8 mouse cellular contexts compared by ENCODE assay signal in the genomic region with DNA sequence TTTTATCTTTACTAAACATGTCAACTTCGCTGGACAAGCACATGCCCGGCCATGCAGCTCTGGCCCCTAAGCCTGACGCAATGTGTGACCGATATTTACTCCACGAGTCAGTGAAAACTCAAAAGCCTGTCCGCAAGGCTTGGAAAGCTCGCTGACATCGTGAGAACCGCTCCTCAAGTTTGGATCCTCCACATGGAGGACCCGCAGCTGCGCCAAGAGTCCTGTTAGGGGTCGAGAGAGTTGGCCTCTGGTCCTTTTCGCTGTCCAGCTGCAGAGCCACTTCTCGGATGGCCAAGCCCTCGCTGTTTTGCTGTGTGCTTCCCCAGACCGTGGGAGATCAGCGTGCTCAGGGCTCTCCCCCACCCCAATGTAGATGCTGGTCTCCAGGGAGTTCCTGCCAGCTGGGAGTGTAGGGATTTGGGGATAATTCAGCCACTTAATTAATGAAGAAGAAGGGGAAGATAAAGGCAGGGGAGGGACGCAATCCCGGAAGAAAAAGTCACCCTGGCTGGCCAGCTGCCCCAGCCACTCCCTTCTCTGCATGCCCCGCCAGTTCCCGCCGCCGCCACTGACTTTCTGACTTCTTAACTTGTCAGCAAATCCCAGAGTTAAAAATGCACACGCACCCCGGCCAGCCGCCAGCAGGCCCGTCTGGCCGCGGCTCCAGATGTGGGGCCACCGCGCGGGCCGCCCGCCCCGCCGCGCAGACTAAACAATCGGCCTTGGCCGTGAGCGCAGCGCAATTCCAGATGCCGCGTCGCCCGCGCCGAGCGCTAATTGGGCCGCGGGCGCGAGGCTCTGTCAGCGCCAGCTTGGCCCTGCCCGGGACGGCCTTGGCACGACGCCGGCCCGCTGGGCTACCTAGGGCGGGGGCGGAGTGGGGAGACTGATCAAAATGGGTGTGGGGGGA. TPM values are rescaled to one million over a fixed set of nuclear protein-coding genes. Genes with fewer than 3 reads are reported as not detected.
DNase-seq lines count a peak whose midpoint lies in the region; ATAC-seq and TF ChIP-seq lines count a peak whose summit lies in the region.

No protein-coding gene starts in this region.

- H3K4me1 ChIP-seq in embryonic facial prominence, embryonic 13.5 days, result peaks cover 42% of the 10 kb centered on the region
- peaks cover 39% of the 10 kb centered on the region for H3K4me1 ChIP-seq in heart, embryonic 12.5 days (replicated peaks)
- H3K4me1 ChIP-seq in kidney, embryonic 14.5 days (ENCODE audit: control insufficient read depth, insufficient read depth, low read length), result peaks cover 25% of the 10 kb centered on the region
- H3K4me1 ChIP-seq in liver, postnatal 0 days (ENCODE audit: insufficient read depth), result peaks cover 15% of the 10 kb centered on the region
- H3K4me1 ChIP-seq in neural tube, embryonic 15.5 days, result peaks cover 35% of the 10 kb centered on the region

- H3K9ac ChIP-seq in embryonic facial prominence, embryonic 13.5 days, result peak overlapping the region; percentile 61
- H3K9ac ChIP-seq in heart, embryonic 12.5 days, result peak overlapping the region; percentile 67
- H3K9ac ChIP-seq in kidney, embryonic 14.5 days (ENCODE audit: low read depth, low read length), result peak overlapping the region; percentile 19; the same call in 1 of the 2 replicates
- peak overlapping the region; percentile 8; the same call in 1 of the 2 replicates for H3K9ac ChIP-seq in liver, postnatal 0 days (replicated peaks)
- H3K9ac ChIP-seq in neural tube, embryonic 15.5 days (replicated peaks), result 0 out of 2 replicates have a peak overlapping the region, but pooled peaks have one; percentile 12

- H3K27ac ChIP-seq in embryonic facial prominence, embryonic 13.5 days, result peak overlapping the region; percentile 91
- peak overlapping the region; percentile 85 for H3K27ac ChIP-seq in heart, embryonic 12.5 days (ENCODE audit: poor library complexity, severe bottlenecking)
- H3K27ac ChIP-seq in kidney, embryonic 14.5 days (ENCODE audit: low read depth, low read length), result peak overlapping the region; percentile 68; the same call in 1 of the 2 replicates
- H3K27ac ChIP-seq in liver, postnatal 0 days (ENCODE audit: low read depth), result peak overlapping the region; percentile 89
- no peak overlapping the region for H3K27ac ChIP-seq in neural tube, embryonic 15.5 days (replicated peaks)

- no peaks in the 10 kb centered on the region for H3K36me3 ChIP-seq in embryonic facial prominence, embryonic 13.5 days
- no peaks in the 10 kb centered on the region for H3K36me3 ChIP-seq in heart, embryonic 12.5 days
- no peaks in the 10 kb centered on the region for H3K36me3 ChIP-seq in kidney, embryonic 14.5 days (ENCODE audit: control insufficient read depth, insufficient read depth, low read length)
- no peaks in the 10 kb centered on the region for H3K36me3 ChIP-seq in liver, postnatal 0 days (replicated peaks; ENCODE audit: insufficient read depth, low read length)
- H3K36me3 ChIP-seq in neural tube, embryonic 15.5 days, result no peaks in the 10 kb centered on the region

- TF ChIP-seq CTCF in liver, postnatal 0 days (IDR thresholded peaks at IDR 0.05; ENCODE audit: low read depth), result no peak

- TF ChIP-seq EP300 in liver, postnatal 0 days (IDR thresholded peaks at IDR 0.05; ENCODE audit: low read depth), result no peak

- ATAC-seq in embryonic facial prominence, embryonic 13.5 days (ENCODE audit: insufficient number of reproducible peaks, insufficient read depth, low FRiP score, low TSS enrichment, low read depth), result no peak
- peak; percentile 60 for ATAC-seq in heart, embryonic 12.5 days (ENCODE audit: insufficient number of reproducible peaks, low FRiP score)
- ATAC-seq in kidney, embryonic 14.5 days (ENCODE audit: low FRiP score, low TSS enrichment), result peak; percentile 67
- ATAC-seq in liver, postnatal 0 days, result peak; percentile 83
- peak; percentile 53 for ATAC-seq in neural tube, embryonic 15.5 days (ENCODE audit: low FRiP score)

- DNase-seq in spleen, adult 18-20 months, result peak; percentile 13 to 32
- DNase-seq in spleen, adult 12 weeks (ENCODE audit: low spot score), result no peak
- peak; percentile 72 for DNase-seq in liver, postnatal 0 days
- DNase-seq in yolk sac, embryonic 10.5 days (ENCODE audit: low spot score), result peak; percentile 85

- no peaks in the 10 kb centered on the region for H3K9me3 ChIP-seq in embryonic facial prominence, embryonic 13.5 days
- peaks cover 4% of the 10 kb centered on the region; the same call in 1 of the 2 replicates for H3K9me3 ChIP-seq in heart, embryonic 12.5 days (replicated peaks)
- no peaks in the 10 kb centered on the region for H3K9me3 ChIP-seq in kidney, embryonic 14.5 days (ENCODE audit: control insufficient read depth, low read length)
- no peaks in the 10 kb centered on the region for H3K9me3 ChIP-seq in liver, postnatal 0 days (ENCODE audit: low read length)
- no peaks in the 10 kb centered on the region for H3K9me3 ChIP-seq in neural tube, embryonic 15.5 days (replicated peaks)

- 3% methylated on average over 61 of the region's 61 CpGs for WGBS in embryonic facial prominence, embryonic 13.5 days
- 2% methylated on average over 61 of the region's 61 CpGs for WGBS in heart, embryonic 12.5 days
- WGBS in kidney, embryonic 14.5 days, result 2% methylated on average over 61 of the region's 61 CpGs
- 3% methylated on average over 57 of the region's 61 CpGs for WGBS in liver, postnatal 0 days (ENCODE audit: insufficient replicate concordance)
- WGBS in neural tube, embryonic 15.5 days, result 3% methylated on average over 61 of the region's 61 CpGs

- H3K4me3 ChIP-seq in embryonic facial prominence, embryonic 13.5 days, result peak overlapping the region; percentile 39
- H3K4me3 ChIP-seq in heart, embryonic 12.5 days, result peak overlapping the region; percentile 46
- peak overlapping the region; percentile 41 for H3K4me3 ChIP-seq in kidney, embryonic 14.5 days (ENCODE audit: low read length)
- peak overlapping the region; percentile 38 for H3K4me3 ChIP-seq in liver, postnatal 0 days (ENCODE audit: low read depth, low read length)
- peak overlapping the region; percentile 38 for H3K4me3 ChIP-seq in neural tube, embryonic 15.5 days (replicated peaks)

- peaks cover 24% of the 10 kb centered on the region for H3K27me3 ChIP-seq in embryonic facial prominence, embryonic 13.5 days
- H3K27me3 ChIP-seq in heart, embryonic 12.5 days (replicated peaks), result no peaks in the 10 kb centered on the region
- no peaks in the 10 kb centered on the region; the same call in 1 of the 2 replicates for H3K27me3 ChIP-seq in kidney, embryonic 14.5 days (ENCODE audit: control insufficient read depth, insufficient read depth, low read length)
- peaks cover 21% of the 10 kb centered on the region for H3K27me3 ChIP-seq in liver, postnatal 0 days (ENCODE audit: insufficient read depth, low read length)
- H3K27me3 ChIP-seq in neural tube, embryonic 15.5 days (replicated peaks), result peaks cover 28% of the 10 kb centered on the region

- H3K4me2 ChIP-seq in embryonic facial prominence, embryonic 13.5 days, result peak overlapping the region; percentile 68
- peak overlapping the region; percentile 87 for H3K4me2 ChIP-seq in heart, embryonic 12.5 days
- H3K4me2 ChIP-seq in kidney, embryonic 14.5 days (replicated peaks; ENCODE audit: low read depth, low read length), result peak overlapping the region; percentile 69
- H3K4me2 ChIP-seq in liver, postnatal 0 days (ENCODE audit: low read depth, low read length), result peak overlapping the region; percentile 71
- H3K4me2 ChIP-seq in neural tube, embryonic 15.5 days, result peak overlapping the region; percentile 67

RNA-seq across cellular contexts. Expression of a gene that starts 49.4 kb away (rescaled TPM):
- 18.9 and 19.8 TPM in 2 replicates for polyA plus RNA-seq in embryonic facial prominence, embryonic 13.5 days (2015; fragmentation: Nextera tagmentation; extraction: Ambion mirVana)
- 20.7 and 22.5 TPM in 2 replicates for polyA plus RNA-seq in heart, embryonic 12.5 days (2016; fragmentation: Nextera tagmentation; extraction: Ambion mirVana)
- 23.9 and 25.4 TPM in 2 replicates for polyA plus RNA-seq in kidney, embryonic 14.5 days (2014; fragmentation: Nextera tagmentation; extraction: Ambion mirVana)
- polyA plus RNA-seq in liver, postnatal 0 days (2015; fragmentation: Nextera tagmentation; extraction: Ambion mirVana), result 5.9 and 6.2 TPM in 2 replicates
- polyA plus RNA-seq in neural tube, embryonic 15.5 days (2015; fragmentation: Nextera tagmentation; extraction: Ambion mirVana), result 30.3 and 31.9 TPM in 2 replicates

Comparison
In these comparisons a context has a peak if more than half of its experiments do, and no peak if none do; other contexts are left out.
1. H3K9ac ChIP-seq: peak in every context shown above with its lines; median percentile 67 in heart, embryonic 12.5 days; 61 in embryonic facial prominence, embryonic 13.5 days; 19 in kidney, embryonic 14.5 days; 12 in neural tube, embryonic 15.5 days; 8 in liver, postnatal 0 days.